Mouse (Mus musculus) embryo, embryonic 9.5 days (tissue): ENCODE data around the gene Gzmm.
A peak's percentile ranks its signal among the peaks of the same experiment; 100 is the strongest.

ENCODE experiments used
- DNase-seq: peaks from one replicate; pipeline ENCODE4 v3.0.0-alpha.2; 2017; ENCODE audit errors: extremely low spot score

The Gzmm gene

DNA sequence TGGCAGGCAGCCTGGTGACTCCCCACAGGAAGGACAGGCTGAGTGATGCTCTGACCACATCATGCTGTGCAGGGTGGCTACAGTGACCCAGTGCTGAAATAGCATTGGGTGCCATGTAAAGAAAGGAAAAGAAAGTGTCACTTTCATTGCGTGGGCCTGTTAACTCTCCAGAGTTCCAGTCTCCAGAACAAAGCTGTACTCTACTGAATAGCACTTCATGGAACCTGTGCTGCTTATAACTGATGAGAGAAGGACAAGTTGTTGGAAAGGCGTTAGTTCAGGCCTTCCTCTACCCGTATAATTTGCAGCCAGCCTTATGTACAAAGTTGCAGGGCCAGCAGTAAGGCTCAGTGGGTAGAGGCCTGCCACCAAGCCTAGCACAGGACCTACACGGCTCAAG, at the start of gene Gzmm:
Gene Gzmm (plus strand): TSS at position 301 of the 400 bp plus-strand sequence.
- no peak for DNase-seq

DNA sequence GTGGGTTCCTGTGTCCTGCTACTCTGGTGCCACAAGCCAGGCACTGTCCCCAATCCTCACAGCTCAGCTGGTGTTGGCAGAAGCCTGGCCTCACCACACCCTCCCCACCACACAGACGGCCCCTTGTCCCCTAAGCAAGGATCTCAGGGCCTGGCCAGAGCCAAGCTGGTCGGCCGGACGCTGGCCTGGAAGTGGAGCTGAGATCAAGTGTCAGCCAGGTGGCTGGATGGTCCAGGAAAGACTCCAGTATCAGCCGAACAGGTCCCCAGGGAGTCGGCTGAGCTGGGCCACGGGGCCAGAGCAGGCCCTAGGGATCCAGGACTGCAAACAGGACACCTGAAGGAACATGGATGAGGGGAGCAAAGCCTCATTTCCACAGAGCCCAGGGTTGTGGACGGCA, 43.1 kb upstream of the Gzmm start, which contains the start of gene Odf3l2:
Gene Odf3l2 (minus strand): TSS at position 28 of the 400 bp plus-strand sequence.
- DNase-seq, result no peak

DNA sequence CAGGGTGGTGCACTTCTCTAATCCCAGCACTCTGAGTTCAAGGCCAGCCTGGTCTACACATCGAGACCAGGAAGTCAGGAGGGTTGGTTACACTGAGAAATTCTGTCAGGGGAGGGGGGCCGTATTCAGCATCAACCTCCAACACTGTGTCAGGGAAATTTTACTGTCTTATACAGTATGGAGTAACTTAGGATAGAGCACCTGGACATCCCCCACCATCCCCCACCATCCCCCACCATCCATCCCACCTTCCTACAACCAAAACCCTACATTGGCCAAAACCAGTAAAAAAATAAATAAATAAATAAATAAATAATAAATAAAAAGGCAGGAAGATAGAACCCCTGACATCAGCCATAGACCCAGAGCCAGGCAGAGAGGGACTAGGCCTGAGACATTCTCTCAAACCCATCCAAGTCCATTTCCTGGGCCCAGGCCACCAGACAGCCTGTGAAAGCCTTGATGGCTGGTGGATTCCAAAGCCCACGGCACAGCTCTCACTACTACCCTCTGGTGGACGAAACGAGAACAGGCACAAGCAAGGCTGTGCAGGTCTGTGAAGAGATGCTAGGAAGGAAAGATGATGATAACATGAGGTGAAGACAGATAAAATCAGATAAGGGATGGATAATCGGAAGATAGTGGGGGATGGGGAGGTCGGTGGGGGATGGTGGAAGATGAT, 39.6 kb upstream of the Gzmm start:
- peak; percentile 71 for DNase-seq

DNA sequence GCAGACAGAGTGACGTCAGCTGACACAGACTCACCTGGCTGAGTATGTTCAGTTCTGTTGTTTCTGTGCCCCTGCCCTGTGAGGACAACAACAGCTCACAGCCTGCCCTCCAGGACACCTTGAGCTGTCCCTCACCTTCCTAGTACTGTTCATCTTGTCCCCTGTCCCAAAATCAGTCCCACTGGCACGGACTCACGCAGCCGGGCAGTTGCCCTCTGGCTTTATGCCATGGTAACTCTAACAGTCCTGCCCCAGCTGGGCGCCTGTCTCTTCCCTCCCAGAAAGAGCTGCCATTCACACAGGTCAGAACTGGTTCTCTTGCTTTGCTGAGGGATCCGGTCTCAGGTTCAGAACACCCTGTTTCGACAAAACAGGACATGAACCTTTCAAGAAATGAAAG, 36.0 kb upstream of the Gzmm start:
- no peak for DNase-seq

DNA sequence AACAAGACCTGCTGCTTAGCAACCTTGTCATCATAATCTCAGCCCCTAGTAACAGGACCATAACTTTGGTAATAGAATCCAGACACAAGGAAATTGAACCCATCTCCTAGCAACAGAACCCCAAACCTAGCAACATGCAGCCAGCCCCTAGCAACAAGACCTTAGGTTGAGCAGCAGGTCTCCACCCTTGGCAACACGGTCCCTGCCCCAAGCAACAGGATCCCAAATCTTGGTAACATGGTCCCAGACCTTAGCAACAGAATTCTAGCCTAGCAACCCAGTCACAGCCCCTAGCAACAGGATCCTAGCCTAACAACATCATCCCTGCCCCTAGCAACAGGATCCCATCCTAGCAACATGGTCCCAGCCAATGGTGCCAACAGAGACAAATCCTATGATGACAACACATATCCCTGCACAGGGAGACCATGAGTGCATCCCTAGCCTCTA, 33.8 kb upstream of the Gzmm start:
- DNase-seq, result no peak

DNA sequence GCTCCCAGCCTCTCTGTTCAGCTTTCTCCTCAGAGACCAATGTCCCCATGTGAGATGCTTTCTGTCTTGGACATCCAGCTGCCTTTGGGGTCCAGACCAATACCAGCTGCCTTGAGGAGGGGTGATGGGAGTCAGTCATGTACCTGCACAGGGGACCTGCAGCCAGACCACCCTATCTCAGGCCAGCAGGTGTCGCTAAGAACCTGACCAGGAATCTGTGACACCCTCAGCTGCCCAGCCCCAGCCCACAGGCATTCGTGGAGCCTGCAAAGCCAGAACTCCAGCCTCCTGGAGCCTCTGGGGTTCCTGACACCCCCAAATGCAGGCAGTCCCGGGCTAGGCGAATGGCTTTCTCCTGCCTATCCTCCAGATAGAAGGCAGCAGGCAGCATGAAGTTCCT, 30.0 kb upstream of the Gzmm start:
- DNase-seq, result no peak

DNA sequence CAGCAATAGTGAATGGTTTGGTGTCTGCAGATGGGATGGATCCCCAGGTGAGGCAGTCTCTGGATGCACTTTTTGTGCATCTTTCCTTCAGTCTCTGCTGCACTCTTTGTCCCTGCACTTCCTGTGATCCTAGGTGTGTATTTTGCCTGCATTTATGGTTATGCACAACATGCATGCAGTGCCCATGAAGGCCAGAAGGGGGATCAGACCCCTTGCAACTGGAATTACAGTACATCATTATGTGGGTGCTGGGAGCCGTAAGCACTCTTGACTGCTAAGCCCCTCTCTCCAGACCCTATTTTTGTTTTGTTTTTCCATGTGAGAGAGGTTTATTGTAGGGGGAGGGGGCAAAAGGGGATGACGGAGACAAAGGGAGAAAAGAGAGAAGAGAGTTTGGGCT, 28.5 kb upstream of the Gzmm start:
- no peak for DNase-seq

DNA sequence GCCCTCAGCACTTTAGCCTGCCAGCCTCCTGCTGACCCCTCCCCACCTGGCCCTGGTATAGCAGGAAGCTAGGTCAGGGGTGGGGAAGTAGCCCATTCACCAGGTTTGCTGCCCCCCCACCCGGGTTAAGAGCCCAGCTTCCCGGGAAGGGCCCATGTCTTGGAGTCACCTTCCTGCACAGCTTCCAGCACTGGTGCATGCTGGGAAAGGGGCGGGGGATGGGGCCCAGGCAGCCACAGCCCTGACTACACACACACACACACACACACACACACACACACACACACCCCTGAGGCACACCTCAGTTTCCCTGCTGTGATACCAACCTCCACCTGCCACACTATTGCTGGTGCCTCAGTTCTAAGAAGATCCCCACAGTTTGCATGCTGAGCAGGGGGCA, 27.0 kb upstream of the Gzmm start:
- no peak for DNase-seq

DNA sequence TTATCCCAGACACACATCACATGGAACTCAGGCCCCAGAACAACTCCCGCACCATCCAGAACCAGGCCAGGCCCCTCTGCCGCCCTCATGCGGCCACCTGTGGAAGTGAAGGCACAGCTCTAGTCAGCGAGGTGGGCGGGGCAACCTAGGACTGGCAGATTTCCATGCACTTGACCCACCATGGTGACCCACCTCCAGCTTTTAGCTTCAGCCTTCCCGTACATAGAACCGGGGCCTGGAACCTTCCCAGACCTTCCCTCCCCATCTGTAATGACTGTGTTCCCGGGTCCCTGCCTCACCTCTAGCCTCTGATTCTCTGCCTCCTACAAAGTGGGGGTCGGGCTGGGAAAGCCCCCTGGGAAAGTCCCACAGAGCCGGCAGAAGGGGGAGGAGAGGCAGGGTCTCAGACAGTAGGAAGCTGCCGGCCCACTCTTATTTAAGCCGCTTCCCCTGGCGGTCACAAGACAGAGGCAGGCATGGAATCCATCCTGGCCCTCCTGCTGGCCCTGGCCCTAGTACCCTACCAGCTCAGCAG, 24.6 kb upstream of the Gzmm start, which contains the start of gene Madcam1:
Gene Madcam1 (plus strand): TSS at position 429 of the 535 bp plus-strand sequence.
- DNase-seq, result peak; percentile 88

DNA sequence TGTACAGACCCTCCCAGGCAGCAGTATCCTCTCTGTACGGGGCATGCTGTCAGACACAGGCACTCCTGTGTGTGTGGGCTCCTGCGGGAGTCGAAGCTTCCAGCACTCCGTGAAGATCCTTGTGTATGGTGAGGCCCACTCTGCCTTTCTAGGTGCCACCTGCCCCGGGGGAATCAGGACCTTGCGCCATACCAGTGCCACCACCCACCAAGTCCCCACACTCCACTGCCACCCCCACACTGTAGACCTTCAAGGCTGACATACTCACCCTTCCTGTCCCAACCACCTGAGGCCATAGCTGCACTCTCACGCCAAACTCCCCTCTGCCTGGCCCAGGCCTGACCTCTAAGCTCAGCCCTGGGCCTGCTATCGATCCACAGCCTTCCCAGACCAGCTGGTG, 23.8 kb upstream of the Gzmm start:
- no peak for DNase-seq

DNA sequence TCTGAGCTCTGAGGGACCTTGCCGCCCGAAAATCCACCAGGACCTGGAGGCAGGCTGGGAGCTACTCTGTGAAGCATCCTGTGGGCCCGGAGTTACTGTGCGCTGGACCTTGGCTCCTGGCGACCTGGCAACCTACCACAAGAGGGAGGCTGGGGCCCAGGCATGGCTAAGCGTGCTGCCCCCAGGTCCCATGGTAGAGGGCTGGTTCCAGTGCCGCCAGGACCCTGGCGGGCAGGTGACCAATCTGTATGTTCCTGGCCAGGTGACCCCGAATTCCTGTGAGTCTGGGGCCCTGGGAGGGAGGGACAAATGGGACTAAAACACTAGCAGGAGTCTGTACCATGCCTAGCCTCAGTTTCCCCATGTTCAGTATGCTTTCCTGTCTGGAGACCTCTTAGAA, 22.3 kb upstream of the Gzmm start:
- DNase-seq, result no peak

DNA sequence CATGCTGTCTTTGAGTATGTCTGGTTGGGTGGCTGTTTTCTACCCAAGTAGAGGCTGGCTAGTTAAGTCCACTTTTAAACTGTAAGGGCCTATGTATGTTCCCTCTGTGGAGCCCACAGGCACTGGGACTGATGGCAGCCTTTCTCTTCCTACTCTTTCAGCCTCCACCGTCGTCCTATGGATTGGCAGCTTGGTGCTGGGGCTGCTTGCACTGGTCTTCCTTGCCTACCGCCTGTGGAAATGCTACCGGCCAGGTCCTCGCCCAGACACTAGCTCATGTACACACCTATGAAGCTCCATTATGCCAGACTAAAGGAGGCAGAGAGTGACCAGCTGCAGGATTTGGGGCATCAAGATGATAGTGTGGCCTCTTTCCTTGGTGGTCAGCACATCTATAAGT, 20.7 kb upstream of the Gzmm start:
- DNase-seq, result no peak

DNA sequence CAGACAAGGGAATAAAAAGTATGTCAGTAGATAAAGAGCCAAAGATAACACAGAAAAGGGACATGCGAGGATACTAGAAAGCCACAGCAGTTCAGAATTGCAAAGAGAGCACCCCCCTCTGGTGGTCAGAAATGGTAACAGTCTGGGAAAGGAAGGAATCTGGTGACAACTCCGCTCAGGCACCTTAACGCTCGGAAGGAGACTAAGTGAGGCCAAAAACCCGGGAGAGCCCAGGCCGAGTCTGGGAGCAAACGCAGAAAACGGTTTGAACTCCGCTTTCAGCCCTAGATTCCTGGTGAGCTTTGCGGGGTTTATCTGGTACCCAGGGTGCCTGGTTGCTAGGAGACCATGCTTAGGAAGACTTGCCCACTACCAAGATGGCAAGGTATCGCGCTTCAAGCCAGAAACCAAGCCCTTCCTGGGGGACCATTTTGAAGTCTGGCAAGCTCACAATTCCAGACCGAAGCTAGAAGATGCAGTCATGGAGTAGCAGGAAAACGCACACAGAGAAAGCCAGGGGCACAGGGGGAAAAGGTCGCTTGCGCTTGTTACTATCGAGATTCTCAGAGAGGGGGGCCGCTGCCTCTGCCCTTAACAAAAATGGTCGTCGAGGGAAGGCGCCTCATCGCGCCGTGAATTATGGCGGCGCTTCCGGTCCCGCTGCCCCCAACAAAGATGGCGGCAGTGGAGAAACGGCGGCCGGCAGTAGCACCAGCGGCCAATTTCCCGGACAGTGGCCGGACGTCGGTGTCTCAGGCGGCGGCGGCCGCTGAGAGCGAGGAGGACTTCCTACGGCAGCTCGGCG, 19.8 kb upstream of the Gzmm start, which contains the start of gene Tpgs1:
Gene Tpgs1 (plus strand): TSS at position 599 of the 805 bp plus-strand sequence.
- DNase-seq, result peak; percentile 97

DNA sequence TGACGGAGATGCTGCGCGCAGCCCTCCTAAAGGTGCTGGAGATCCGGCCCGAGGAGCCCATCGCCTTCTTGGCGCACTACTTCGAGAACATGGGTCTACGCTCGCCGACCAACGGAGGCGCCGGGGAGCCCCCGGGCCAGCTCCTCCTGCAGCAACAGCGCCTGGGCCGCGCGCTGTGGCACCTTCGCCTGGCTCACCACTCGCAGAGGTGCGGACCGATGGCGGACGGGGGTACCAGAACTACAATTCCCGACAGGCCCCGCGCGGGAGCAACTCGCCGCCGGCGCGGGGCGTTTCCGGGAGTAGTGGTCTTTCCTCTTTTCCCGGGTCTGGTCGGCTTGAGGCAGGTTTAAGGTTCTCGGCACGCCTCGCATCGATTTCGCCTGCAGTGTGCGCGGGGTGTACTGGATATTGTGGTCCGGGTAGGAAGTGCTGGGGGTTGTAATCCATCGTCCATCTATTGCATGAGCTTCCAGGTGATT, 19.2 kb upstream of the Gzmm start:
- DNase-seq, result peak; percentile 87

DNA sequence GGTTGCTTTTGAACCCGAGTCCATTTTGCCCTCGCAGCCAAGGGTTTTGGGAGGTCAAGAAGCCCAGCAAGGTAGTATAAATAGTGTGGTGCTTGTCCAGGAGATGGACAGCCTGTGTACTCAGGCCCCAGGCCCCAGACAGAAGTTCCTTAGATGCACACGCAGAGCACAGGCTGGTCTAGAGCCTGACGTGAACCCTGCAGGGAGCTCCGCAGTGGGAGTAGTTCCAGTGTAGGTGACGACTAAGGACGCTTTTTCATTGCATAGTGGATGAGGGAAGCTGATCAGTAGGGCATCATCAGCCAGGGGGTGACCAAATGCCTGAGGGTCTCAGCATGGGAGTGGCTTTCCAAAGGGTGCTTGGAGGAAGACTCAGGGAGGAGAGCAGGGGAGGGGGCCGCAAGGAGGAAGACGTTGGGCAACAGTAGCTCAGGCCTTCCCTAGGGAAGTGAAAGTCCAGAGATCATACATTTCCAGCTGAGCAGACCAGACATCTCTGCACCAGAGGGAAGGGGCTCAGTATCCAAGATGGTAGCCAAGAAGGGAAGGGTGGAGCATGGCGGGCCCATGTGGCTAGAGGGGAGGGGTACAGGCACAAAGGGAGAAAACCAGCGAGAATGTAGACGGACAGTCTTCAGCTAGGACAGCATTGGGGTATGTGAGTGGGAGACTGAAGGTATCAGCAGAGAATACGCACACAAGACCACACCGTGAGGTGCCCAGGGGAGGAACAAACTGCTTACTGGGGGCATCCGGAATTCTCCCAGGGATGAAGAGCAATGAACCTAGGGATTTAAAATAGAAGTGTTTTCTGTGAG, 18.5 kb upstream of the Gzmm start:
- no peak for DNase-seq

DNA sequence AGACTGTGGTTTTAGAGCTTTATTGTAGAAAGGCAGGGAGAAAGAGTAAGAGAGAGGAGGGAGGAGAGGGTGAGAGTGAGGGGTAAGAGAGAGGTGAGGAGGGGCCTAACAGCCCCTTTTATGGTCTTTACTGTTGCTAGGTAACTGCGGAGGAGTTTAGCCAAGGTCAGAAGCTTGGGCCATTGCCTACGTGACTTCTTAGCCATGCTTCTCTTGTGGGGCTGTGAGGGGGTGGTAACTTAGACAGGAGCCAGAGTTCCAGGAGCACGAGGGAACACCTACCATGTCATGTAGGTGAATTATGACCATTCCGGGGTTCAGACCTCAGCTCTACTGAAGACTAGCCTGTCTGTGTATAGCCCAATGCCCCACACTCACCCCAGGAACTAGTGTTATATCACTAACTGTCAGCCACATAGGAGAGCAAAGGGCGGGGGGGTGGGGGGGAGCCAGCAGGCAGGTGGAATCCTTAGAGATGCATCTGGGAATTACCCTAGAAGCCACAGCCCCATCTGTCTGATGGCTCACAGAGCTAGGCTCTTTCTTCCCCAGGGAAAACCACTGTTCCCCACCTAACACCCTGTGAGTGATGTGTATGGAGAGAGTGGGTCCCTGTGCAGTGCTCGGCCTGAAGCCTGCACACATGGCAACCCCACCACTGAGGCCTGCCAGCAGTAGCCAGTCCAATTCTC, 17.3 kb upstream of the Gzmm start:
- DNase-seq, result no peak

DNA sequence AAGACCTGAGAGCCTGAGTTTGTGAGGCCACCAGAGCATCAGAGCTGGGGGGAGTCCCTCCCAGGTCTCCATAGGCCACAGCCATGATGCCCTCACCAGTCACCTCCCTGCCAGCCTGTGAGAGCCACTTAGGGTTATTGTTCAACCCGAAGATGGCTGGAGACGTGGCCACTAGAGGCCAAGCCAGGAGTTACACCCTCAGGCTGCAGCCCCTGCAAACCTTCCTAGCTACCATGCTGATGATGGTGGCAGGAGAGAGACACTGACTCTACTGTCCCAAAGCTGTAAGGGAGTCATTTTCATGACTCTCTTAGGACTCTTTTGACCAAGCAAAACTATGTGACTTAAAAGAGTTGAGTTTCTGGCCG, 16.7 kb upstream of the Gzmm start:
- no peak for DNase-seq

DNA sequence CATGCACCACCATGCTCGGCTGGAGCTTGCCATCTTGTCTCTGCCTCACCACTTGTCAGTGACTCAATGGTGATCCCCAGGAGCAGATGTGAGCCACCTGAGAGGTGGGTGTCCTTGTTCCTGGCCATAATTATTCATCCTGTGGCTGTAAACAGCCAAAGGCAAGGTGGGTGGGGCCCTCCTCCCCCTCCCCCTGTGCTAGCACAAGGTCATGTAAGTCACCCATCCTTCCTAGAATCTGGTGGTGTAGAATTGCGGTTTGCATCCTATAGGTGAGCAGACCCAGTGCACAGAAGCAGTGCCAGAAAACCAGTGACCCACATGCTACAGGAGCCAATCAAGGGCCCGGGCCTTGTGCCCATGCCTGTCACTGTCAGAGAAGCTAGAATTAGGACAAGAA, 15.8 kb upstream of the Gzmm start:
- no peak for DNase-seq

DNA sequence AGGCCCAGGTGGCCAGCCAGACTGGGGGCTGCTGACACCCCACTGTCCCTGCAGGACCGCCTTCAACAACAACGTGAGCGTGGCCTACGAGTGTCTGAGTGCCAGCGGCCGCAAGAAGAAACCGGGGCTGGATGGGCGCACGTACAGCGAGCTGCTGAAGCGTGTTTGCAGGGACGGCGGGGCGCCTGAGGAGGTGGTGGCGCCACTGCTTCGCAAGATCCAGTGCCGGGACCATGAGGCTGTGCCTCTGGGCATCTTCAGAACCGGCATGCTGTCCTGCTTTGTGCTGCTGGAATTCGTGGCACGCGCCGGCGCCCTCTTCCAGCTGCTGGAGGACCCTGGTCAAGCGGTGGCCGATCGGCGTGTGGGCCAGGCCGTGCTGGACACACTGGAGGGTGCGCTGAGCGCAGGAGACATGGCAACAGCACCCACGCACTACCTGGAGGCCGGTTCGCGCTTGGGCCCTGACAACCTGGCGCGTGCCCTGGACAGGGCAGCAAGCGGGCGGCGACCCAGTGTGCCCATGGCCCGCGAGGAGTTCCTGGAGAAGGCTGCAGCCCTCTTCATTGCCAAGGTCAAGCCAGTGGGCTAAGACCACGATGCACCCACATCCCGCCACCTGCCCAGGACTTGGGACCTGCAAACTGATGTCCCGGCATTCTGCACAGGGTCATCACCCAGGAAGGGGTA, 13.3 kb upstream of the Gzmm start:
- DNase-seq, result no peak

DNA sequence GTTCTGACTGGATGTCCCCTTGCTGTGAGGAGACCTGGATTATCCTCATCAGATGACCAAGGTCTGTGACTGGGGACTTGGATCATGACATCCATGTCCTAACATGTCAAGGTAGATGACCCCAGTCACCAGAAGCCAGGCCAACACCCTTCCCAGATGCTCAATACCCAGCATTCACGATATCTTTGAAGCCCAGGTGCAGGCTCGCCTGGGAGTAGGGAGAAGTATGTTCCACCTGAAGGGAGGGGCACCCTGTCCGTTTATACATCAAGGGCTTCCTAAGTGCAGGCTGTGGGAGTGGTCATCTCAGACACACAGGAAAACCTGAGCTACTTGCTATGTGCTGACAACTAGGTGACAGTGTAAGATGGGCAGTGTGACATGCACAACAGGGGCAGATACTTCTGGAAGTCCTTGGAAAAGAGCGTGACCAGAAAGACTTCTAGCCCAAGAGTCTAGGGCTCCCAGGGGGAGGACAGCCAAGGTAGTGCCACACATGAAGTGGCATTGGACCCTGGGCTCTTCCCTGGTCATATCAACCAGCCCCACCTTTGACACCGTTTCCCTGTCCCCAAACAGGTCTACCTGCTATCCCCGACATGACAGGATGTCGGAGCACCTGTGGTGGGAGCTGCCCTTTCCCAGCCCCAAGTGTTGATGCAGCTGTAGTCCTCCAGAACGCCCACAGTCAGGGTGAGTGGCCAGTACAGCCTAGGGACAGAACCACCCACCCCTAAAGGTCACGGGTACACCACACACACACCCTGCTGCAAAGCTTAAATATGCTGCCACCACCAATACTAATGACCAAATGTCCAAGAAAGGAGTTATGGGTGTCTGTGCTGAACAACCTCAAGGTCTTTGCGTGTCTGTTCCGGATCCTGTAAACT, 8.0 kb upstream of the Gzmm start:
- no peak for DNase-seq
